Mouse (Mus musculus): ENCODE measurements around the gene Hoxa13.

Gene Hoxa13

DNA sequence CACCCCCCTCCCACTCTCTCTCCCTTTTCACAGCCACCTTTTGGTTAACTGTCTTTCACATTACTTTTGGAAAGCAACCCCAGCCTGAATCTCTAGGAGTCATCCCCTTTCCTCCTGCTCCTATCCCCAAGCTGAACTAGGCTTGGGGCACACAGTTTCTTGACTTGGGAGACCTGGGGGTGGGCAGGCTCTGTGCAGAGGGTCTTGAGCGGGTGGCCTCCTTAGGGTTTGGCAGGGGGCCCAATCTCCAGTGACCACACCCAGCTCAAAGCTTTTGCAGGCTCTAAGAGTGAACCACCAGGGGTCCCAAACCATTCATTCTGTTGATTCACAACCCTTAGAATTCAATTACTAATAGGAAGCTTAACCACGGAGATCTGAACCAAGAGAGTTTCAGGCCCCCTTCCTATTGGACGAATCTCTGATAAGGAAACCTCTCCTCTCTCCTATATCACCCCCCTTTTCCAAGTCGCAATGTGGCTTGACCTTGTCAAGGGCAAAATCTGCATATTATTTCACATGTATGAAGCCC is 17.8 kb downstream of the Hoxa13 start:
- in situ Hi-C loops (cut with MboI; ENCODE audit: low pct_unique_long_range_greater_than_20kb in 1 of 2, low sequenced_read_pairs in 2 of 2, unreplicated experiment in 1 of 2) = loop anchor here in 1 of 2 experiments (25.0 kb wide), 1 partner anchor 1056 kb away; no protein-coding TSS in a partner anchor

DNA sequence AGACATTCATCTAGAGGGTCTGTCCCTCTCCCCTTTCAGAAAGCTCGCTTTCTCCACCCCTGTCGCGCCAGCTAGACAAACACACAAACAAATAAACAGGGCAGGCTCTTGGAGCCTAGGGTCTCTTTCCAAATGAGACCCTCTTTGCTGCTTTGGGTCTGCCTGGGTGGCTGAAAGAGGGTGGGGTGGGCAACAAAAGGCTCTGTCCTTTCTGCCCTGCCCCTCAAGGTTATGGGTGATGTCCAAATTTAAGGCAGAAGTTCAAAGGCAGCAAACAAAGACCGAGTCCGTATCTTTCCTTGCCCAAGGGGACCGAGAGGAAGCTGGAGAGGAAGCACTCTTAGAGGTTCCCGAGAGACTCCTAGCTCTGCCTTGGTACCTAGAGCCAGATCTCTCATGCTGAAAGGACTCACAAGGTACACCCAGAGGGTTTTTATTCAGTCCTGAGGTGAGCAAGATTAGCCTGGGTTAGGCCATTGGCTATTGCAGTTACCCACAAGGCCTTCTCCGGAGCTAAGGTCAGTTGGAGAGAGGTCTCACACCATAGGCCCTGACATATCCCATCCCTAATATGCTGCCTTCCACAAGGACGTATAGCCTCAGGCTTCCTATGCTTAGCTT is 19.6 kb downstream of the Hoxa13 start:
- in situ Hi-C loops (cut with MboI; ENCODE audit: low pct_unique_long_range_greater_than_20kb in 1 of 2, low sequenced_read_pairs in 2 of 2, unreplicated experiment in 1 of 2) = loop anchor here in 1 of 2 experiments (25.0 kb wide), 1 partner anchor 1054 kb away; no protein-coding TSS in a partner anchor

DNA sequence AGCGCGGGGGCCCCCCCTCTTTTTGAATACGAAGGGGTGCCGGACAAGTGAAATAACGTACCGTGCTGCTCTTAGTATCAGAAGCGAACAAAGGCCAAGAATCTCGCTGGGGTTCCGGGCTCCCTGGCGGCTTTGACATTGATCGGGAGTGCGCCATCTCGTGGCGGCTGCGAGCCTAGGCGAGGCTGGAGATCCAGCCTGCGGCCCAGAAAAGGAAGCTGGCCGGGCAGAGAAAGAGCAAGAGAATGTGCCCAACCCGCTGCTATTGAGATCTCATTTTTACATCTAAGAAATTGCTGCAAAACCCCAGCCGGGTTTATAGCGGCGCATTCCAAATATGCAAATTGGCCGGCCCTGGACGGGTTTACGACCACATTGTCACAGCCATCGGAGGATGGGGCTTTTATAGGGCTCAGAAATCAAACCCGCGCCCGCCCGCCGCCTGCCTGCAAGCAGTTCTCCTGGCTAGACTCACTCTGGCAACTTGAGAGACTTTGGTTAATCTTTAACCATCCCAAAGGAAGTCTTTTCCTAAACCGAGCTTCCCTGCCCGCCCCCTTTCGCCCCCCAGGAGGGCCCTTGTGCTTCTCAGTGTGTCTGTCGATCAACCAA is 20.2 kb downstream of the Hoxa13 start, which contains the start of gene Hoxa10:
Gene Hoxa10, minus strand, starts transcription at position 466 of the 612 bp plus-strand sequence.
- in situ Hi-C loops (cut with MboI; ENCODE audit: low pct_unique_long_range_greater_than_20kb in 1 of 2, low sequenced_read_pairs in 2 of 2, unreplicated experiment in 1 of 2) = loop anchor here in 1 of 2 experiments (25.0 kb wide), 1 partner anchor 1053 kb away; no protein-coding TSS in a partner anchor

- in situ Hi-C loops (cut with MboI; ENCODE audit: low pct_unique_long_range_greater_than_20kb in 1 of 2, low sequenced_read_pairs in 2 of 2, unreplicated experiment in 1 of 2) = loop anchor here in 1 of 2 experiments (25.0 kb wide), 1 partner anchor 1053 kb away; no protein-coding TSS in a partner anchor
Observed at GRCm38 (mm10) chr6:52239625-52240388, 20.9 kb downstream of the Hoxa13 start.

DNA sequence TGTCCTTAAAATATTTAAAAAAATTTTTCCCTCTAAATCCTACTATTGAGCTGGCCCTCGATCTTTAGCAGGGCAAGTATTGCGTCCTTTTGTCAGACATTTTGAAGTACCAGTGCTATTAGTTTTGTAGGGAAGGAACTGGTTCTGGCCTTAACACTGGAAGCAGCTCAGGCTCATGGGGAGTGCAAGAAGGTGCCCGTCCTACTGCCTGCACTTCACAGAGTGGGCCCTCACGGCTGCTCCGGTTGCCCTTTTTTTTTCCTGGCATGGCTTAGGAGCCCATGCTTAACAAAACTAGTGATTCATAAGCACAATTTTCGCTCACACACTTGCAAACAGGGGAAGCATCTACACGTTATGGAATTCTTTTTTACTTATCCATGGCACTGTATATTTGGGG is 21.7 kb downstream of the Hoxa13 start:
- in situ Hi-C loops (cut with MboI; ENCODE audit: low pct_unique_long_range_greater_than_20kb in 1 of 2, low sequenced_read_pairs in 2 of 2, unreplicated experiment in 1 of 2) = loop anchor here in 1 of 2 experiments (25.0 kb wide), 1 partner anchor 1052 kb away; no protein-coding TSS in a partner anchor

GRCm38 (mm10) chr6:52238155-52238545 is 22.5 kb downstream of the Hoxa13 start:
- in situ Hi-C loops (cut with MboI; ENCODE audit: low pct_unique_long_range_greater_than_20kb in 1 of 2, low sequenced_read_pairs in 2 of 2, unreplicated experiment in 1 of 2) = loop anchor here in 1 of 2 experiments (25.0 kb wide), 1 partner anchor 1051 kb away; no protein-coding TSS in a partner anchor

DNA sequence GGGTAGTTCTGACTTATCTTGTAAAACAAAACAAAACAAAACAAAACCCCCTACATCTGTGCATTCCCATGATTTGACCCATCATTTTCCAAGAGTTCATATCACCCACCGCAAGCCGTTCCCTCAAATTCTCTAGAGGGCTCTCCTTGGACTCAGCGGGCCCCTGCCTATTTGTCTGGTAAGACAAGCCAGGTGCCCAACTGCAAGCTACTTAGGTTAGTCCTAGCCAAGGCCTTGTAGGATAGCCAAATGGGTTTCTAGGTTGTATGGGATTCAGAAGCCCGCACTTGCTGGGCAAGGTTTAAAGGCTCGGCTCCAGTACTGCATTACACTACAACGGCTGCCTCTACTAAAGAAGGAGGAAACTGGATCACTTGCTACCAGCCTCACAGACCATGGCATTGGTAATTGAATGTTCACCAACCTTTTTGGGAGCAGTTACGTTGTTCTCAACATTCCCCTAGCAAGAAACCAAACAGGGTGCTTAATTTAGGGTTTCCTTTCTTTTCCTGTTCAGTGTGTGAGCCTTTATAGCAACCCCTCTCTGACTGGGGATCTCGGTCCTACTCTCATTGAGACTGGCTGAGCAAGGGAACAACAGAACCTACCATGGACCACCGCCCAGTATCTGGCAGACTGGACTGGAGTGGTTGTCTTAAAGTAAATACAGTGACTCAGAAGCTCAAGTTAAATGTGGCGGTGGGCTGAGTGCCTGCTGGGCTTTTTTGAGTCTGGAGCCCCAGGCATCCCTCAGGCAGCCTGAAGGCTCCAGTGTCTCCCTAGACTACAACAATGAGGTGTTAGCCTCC is 23.1 kb downstream of the Hoxa13 start:
- in situ Hi-C loops (cut with MboI; ENCODE audit: low pct_unique_long_range_greater_than_20kb in 1 of 2, low sequenced_read_pairs in 2 of 2, unreplicated experiment in 1 of 2) = loop anchor here in 1 of 2 experiments (25.0 kb wide), 1 partner anchor 1050 kb away; no protein-coding TSS in a partner anchor

DNA sequence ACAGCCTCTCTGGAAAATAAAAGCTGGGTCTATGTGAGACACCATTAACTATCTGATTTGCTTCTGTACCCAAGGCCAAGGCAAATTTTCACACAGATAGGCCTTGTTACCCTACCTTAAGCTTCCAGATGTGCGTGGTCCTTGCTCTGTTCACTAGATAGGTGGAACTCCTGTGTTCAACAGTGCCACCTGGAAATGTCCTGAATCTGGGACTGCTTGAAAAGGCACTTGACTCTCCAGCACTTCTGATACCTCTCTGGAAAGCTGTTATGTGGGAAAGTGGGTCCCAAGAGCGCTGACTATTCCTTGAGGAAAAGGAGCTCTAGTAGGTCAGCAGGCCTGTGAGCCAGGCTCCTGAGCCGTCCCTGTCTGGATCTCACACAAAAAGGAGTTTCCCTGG is 23.9 kb downstream of the Hoxa13 start:
- in situ Hi-C loops (cut with MboI; ENCODE audit: low pct_unique_long_range_greater_than_20kb in 1 of 2, low sequenced_read_pairs in 2 of 2, unreplicated experiment in 1 of 2) = loop anchor here in 1 of 2 experiments (25.0 kb wide), 1 partner anchor 1050 kb away; no protein-coding TSS in a partner anchor

- in situ Hi-C loops (cut with MboI; ENCODE audit: low pct_unique_long_range_greater_than_20kb in 1 of 2, low sequenced_read_pairs in 2 of 2, unreplicated experiment in 1 of 2) = loop anchor here in 1 of 2 experiments (25.0 kb wide), 1 partner anchor 1049 kb away; no protein-coding TSS in a partner anchor
Observed at GRCm38 (mm10) chr6:52235866-52236265, 24.8 kb downstream of the Hoxa13 start.

DNA sequence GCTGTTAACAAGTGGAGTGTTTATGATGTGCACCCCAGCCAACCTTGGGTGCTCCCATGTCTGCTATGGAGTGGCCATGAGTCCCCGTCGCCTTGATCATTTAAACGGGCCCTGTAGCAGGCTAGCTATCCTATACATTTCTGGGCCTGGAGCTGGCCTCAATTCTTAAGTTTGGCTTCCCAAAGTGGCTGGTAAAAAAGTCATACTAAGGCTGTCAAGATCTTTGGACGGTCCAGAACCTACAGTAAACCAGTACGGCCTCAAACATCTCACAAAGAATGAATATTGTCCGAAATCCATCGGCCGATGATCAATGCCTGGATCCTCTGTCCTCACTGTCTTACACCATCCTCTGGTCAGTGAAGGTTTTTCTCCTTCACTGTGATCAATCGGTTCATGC is 25.4 kb downstream of the Hoxa13 start:
- in situ Hi-C loops (cut with MboI; ENCODE audit: low pct_unique_long_range_greater_than_20kb in 1 of 2, low sequenced_read_pairs in 2 of 2, unreplicated experiment in 1 of 2) = loop anchor here in 1 of 2 experiments (25.0 kb wide), 1 partner anchor 1048 kb away; no protein-coding TSS in a partner anchor

DNA sequence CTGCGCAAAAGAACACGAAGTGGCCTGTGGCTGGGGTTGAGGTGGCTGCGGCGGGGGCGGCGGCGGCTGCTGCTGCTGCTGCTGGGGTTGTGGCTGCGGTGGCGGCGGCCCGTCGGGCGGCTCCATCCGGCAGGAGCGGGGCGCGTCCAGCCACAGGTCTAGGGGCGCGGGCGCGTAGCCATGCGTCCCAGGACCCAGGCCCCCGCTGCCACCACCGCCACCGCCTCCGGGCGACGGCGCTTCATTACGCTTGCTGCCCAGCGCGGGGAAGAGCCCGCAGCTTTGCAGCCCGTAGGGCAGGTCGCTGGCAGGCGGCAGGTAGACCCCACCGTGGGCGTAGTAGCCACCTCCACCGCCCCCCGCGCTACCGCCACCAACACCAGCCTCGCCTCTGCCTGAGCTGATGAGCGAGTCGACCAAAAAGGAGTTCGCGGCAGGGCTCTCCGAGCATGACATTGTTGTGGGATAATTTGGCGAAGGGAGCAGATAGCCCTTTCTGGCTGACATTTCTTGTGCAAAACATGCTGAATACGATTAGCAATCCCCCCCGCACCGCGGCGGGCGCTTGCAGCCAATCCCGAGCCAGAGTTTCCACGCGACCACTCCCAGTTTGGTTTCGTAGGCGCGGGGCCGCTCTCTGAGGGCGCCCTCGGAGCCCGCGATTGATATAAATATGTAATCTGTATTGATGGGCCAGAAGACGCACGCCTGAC is 26.1 kb downstream of the Hoxa13 start:
- in situ Hi-C loops (cut with MboI; ENCODE audit: low pct_unique_long_range_greater_than_20kb in 1 of 2, low sequenced_read_pairs in 2 of 2, unreplicated experiment in 1 of 2) = loop anchor here in 1 of 2 experiments (25.0 kb wide), 1 partner anchor 1047 kb away; no protein-coding TSS in a partner anchor

GRCm38 (mm10) chr6:52233546-52234427 is 26.9 kb downstream of the Hoxa13 start:
- in situ Hi-C loops (cut with MboI; ENCODE audit: low pct_unique_long_range_greater_than_20kb in 1 of 2, low sequenced_read_pairs in 2 of 2, unreplicated experiment in 1 of 2) = loop anchor here in 1 of 2 experiments (25.0 kb wide), 1 partner anchor 1046 kb away; no protein-coding TSS in a partner anchor

GRCm38 (mm10) chr6:52232984-52233545 is 27.6 kb downstream of the Hoxa13 start:
- in situ Hi-C loops (cut with MboI; ENCODE audit: low pct_unique_long_range_greater_than_20kb in 1 of 2, low sequenced_read_pairs in 2 of 2, unreplicated experiment in 1 of 2) = loop anchor here in 1 of 2 experiments (25.0 kb wide), 1 partner anchor 1046 kb away; no protein-coding TSS in a partner anchor

DNA sequence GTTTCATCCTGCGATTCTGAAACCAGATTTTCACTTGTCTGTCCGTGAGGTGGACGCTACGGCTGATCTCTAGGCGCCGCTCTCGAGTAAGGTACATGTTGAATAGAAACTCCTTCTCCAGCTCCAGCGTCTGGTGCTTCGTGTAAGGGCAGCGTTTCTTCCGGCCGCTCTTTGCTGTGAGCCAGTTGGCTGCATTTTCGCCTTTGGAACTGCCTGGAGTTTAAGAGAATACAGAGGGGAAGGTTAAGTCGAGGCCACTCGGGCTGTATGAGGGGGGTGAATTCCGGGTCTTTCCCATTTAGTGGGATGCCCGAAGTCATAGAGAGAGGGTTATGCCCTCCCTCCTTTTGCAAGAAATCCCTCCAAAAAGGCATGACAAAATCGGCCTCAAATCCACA is 28.1 kb downstream of the Hoxa13 start:
- in situ Hi-C loops (cut with MboI; ENCODE audit: low pct_unique_long_range_greater_than_20kb in 1 of 2, low sequenced_read_pairs in 2 of 2, unreplicated experiment in 1 of 2) = loop anchor here in 1 of 2 experiments (25.0 kb wide), 1 partner anchor 1045 kb away; no protein-coding TSS in a partner anchor

DNA sequence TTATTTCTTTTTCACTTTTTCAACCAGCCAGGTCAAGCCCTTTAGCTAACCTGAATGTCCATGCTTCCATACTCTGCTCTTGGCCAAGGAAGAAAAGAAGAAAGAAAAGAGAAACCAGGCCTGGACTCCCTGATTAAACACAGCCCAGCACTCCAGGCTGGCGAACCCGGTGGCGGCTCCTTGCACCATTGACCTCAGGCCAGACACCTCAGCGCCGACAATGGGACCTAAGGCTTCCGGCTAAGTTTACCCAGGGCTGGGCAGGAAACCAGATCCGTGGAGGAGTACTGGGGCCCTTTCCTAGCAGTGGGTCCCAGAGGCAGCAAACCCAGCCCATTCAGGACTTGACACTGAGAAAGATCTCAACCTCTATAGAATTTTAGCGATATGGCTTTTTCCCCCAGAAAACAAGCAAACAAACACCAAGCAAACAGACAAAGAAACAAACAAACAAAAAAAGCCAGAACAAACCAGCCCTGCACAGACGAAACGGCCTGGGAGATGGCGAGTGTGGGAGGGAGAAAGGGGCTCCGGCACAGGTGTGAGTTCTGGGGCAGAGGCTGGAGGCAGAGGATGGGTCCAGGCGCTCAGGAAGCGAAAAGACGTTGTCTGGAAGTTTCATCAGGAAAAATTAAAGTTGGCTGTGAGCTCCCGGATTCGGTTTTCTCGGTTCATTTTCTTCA is 28.7 kb downstream of the Hoxa13 start:
- in situ Hi-C loops (cut with MboI; ENCODE audit: low pct_unique_long_range_greater_than_20kb in 1 of 2, low sequenced_read_pairs in 2 of 2, unreplicated experiment in 1 of 2) = loop anchor here in 1 of 2 experiments (25.0 kb wide), 1 partner anchor 1045 kb away; no protein-coding TSS in a partner anchor

Data from mouse embryonic stem cell (cell line).